Mouse (Mus musculus): ENCODE data around the gene Tab1.

DNA sequence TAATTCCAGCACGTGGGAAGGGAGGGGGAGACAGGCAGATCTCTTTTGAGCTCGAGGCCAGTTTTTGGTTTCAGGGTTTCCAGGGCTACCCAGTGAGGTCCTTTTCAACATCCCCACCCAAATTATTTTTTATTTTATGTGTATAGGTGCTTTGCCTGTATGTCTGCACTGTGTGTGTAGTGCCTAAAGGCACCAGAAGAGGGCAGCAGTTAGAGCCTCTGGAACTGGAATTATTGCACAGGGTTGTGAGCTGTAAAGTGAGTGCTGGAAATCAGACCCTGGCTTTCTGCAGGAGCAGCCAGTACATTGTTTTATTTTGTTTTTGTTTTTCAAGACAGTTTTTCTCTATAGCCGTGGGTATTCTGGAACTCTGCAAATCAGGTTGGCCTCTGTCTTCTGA is 9.2 kb downstream of the Tab1 start:
- TF ChIP-seq GATA1 (IDR thresholded peaks at IDR 0.05; ENCODE audit: low read length) (no peak), TAL1 (IDR thresholded peaks at IDR 0.05; ENCODE audit: low read length) (no peak)
